Mouse (Mus musculus): ENCODE measurements around the gene Kif6.

DNA sequence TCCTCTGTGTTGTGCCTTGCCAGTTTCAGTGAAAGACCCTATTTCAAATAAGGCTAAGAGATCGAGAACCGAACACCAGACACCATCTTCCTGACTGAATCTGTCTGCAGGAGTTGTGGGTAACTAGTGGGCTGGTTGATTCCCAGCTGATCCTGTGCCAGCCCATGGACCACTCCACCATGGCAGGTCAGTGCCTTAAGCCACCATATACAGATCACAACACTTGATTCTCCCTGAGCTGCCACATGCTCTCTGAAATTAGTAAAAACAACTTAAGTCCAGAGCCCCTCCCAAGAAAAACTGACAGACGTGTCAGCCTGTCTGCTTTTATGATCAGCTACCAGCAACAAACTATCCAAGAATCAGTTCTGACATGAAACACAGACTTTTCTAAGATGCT lies 180.3 kb downstream of the Kif6 start:
- no peak for TF ChIP-seq FLI1 (IDR thresholded peaks at IDR 0.05; ENCODE audit: low read length)
- no peak for TF ChIP-seq GATA1 (IDR thresholded peaks at IDR 0.05; ENCODE audit: borderline replicate concordance, low read length)

Data from megakaryocyte, embryonic 14.5 days (primary cell).